Mouse (Mus musculus): Measurements from ENCODE around the gene Rbm17.

Rbm17 gene

DNA sequence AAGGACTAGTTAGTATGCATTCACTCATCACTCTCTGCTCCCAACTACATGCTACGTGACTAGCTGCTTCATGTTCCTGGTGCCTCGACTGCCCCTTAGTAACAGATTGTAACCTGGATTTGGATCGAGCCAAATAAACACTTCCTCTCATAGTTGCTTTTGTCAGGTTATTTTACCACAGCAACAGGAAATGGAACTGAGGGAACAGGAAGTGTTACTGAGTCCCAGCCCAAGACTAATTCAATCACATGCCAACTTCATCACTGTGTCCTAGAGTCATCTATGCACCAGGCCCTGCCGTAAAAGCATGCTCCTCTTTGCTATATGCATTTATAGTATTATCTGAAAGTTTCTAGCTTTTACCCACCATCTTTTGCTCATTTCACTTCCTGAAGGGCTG lies 16.0 kb downstream of the Rbm17 start:
- DNase-seq = no peak

DNA sequence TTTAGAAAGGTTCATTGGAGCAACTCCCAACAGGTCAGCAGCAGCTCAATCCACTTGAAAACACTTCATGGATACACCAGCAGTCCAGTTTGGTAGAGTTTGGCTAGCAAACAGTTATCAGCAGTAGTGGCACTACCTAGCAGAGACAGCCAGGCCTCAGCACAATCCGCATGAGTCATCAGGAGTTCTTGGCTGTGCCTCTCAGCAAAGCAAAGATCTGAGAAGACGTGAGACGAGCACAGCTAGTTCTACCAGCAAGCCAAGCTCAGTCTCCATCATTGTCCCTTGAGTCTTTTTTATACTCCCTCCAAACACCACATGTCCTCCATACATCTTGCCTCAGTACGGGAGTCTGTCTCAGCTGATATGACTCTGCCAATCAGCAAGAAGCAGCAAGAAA lies 24.6 kb downstream of the Rbm17 start:
- DNase-seq = no peak

- no peak for DNase-seq
These were observed 25.8 kb downstream of the Rbm17 start for GRCm38 (mm10) chr2:11578187-11578586.

DNA sequence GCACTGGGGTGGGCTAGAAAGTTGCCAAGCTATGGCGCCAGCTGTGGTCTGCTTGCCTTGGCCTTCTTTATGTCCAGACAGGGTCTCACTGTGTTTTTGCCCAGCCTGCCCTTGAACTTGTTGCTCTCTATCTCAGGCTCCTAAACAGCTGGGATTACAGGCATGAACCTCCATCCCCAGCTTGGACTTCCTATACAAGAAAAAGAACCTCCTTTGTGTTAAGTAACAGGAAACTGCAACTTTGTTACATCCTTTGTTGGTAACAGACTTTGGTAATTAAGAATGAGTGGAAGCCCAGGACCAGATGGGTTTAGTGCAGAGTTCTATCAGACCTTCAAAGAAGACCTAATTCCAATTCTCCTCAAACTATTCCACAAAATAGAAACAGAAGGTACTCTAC lies 30.3 kb downstream of the Rbm17 start:
- DNase-seq = no peak

- no peak for DNase-seq
These were observed 32.9 kb downstream of the Rbm17 start for GRCm38 (mm10) chr2:11571004-11571535.

DNA sequence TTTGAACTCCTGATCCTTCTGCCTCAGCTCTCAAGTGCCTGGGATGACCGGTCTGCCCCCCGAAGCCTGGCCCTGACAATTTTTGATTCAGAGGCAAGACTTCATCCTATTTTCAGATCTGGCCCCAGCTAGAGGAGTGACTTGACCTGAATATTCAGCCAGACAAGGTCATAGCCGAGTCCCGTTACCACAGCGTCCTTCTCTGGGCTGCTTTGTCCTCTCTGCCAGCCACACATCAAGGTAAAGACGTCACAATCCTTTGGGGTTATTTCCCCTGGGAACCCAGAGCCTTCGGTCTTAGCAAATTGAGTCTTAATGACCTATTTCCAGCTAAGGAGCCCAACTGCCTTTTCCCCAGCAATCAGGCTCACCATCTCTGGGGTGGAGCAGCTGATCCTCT lies 35.5 kb downstream of the Rbm17 start:
- DNase-seq = no peak

DNA sequence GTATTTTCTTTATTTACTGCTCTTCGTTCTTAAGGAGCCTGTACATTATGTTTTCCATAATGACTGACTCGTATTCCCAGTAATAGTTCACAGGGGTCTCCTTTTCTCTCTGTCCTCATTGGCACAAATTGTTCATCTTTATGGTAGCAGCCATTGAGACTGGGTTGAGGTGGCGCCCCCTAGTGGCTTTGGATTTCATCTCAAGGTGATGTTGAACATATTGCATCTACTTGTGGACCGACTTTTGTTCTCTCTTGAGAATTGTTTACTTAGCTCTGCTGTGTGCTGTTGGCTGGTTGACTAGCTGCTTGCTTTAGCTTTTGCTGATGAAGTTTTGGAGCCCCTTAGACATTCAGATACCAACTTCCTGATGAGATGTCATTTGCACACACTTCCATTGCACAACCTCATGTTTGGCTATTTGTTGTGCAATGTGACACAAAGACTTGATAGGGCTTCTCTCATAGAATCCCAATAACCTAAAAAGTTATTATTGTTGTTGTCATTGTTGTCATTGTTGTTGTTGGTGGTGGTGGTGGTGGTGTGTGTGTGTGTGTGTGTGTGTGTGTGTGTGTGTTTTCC lies 36.1 kb downstream of the Rbm17 start:
- peak; percentile 44 for DNase-seq

DNA sequence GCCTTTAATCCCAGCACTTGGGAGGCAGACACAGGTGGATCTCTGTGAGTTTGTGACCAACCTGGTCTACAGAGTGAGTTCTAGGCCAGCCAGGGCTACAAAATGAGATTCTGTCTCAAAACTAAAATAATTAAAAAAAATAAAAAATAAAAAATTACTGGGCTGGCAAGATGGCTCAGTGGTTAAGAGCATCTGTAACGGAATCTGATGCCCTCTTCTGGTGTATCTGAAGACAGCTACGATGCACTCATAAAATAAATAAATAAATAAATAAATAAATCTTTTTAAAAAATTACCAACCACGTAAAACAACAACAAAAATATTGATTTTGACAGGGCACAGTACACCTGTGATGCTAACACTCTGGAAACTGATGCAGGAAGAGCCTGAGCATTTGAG lies 37.1 kb downstream of the Rbm17 start:
- DNase-seq = no peak

GRCm38 (mm10) chr2:11566241-11566640 lies 37.7 kb downstream of the Rbm17 start:
- DNase-seq = no peak

GRCm38 (mm10) chr2:11564768-11565167 lies 39.2 kb downstream of the Rbm17 start:
- DNase-seq = no peak

DNA sequence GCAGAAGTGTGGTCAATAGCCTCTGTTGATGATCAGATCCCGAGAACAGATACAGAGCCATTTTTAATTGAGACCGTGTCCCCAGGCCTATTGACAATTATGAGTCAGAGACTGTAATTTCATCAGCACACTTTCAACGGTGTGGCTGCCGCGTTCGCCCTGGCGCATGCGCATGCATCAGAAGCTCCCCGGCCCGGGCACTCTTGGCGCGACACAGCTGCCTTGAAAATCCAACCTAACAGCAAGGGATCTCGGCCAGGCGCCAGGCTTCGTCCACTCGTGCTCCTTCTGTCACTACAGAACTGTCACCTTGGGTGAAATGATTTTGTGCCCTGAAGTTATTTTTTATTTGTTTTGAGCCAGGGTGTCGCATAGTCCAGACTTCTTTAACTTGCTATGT lies 40.7 kb downstream of the Rbm17 start:
- DNase-seq = no peak

DNA sequence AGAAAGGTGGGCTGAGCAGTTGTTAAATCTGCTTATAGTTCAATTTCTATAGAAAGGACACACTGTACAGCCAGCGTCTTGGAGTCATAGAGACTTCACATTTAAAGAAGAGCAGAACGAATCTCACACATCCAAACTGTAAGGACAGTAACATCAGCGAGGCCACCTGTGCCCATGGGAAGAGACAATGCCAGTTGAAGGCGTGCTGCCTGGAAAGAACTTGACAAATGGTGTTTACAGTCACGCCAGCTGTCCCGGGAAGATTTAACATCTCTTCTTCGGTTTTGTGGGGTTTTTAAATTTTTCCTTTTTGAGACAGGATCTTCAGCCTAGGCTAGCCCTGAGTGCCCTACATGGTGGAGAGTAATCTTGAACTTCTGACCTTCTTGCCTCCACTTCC lies 45.3 kb downstream of the Rbm17 start:
- no peak for DNase-seq

GRCm38 (mm10) chr2:11557244-11557643 lies 46.7 kb downstream of the Rbm17 start:
- no peak for DNase-seq

DNA sequence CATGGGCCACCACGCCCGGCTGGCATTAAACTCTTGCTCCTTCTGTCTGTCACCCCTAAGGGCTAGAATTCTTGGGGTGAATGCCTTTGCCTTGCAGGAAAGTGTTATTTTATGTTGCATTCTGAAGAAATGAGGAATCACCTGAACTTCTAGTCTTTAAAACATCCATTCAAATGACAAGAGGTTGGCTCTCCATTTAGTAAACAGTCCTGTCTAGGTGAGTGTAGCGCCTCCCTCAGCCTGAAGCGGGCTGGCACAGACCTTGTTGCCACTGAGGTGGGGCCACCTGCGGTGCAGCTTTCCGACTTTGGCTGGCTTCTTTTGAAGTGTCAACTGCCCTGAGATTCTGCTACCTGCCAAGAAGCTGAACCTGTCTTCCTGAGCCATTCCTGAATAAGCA lies 48.6 kb downstream of the Rbm17 start:
- DNase-seq = no peak

DNA sequence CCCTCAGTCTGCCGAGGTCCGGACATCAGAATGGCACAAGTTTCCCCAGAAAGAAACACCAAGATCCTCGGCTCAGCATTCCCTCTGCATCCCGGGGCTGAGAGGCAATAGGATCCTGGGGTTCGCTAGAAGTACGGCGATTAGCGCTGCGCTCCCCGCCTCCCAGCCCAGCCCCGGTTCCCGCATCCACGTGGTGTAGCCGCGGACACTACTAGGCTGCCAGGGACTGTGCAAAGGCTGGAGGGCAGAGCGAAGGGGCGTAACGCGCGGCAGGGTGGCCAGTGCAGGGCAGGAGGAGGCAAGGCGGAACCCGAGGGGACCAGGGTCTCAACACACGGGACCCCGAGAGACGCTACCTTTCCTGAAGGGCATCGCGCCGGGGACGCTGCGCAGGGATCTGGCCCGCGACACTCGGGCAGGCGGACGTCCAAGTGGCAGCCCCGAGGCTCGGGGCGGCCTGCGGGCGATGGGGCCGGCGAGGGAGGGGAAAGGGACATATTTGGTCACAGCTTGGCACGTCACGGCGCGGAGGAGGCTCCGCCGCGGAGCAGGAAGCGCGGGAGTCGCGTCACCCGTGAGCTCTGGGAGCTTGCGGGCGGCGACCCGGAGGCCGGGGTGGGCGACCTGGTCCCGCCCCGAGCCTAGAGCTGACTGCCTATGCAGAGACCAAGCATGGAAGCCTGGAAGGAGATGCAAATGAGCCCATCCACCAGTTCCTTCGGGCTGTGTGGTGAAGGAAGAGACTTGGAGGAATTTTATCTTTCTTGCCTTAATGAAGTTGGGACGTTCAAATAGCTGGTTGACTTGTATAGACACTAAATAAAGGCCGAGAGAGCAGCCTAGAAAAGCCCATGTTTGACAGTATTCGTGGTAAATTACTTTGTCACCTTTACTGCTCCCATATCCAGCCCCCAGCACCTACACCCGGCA lies 50.2 kb downstream of the Rbm17 start, which contains the start of gene Pfkfb3:
TSS of gene Pfkfb3 (minus strand) at position 607 of the 930 bp plus-strand sequence.
- peak; percentile 85 for DNase-seq

DNA sequence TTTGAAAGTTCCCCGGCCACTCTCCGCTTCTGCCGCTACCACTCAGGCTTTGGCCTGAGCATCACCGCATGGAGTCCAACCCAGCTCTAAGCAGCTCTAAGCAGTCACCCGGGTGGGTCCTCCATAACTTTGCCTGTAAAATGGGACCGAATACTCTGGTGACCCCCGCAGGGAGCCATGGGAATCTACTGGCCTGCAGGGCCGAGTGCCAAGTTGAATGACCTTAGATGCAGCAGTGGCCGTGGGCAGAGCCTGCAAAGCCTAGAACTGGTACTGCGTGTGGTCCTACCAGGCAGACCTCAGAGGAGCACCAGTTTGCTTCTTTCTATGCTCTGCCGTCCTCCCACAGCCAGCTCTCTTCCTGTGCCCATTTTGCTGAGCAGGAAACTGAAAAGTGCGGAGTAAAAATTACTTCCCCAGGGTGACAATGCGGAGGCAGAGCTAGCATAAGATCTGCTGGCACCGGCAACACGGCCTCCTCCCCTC lies 50.9 kb downstream of the Rbm17 start:
- peak; percentile 60 for DNase-seq

- DNase-seq = peak; percentile 72
These were observed 51.6 kb downstream of the Rbm17 start for GRCm38 (mm10) chr2:11552297-11552821.

DNA sequence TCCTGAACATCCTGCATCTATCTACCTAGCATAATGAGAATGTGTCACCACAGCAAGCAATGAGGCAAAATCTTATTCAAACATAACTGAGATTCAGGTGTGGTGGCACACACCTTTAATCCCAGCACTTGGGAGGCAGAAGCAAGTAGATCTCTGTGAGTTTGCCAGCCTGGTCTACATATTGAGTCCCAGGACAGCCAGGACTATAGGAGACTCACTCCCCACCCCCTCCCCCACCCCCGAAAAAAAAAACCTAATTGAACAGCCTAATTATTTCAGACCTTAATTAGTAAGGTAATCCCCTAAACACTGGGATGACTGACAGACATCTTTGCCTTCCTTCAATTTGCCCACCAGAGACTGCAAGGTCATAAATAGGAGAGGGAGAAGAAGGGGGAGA lies 52.2 kb downstream of the Rbm17 start:
- DNase-seq = no peak

- DNase-seq = no peak
These were observed 55.4 kb downstream of the Rbm17 start for GRCm38 (mm10) chr2:11548508-11548907.

GRCm38 (mm10) chr2:11547609-11548008 lies 56.3 kb downstream of the Rbm17 start:
- DNase-seq = peak; percentile 27

- DNase-seq = peak; percentile 75
These were observed 57.9 kb downstream of the Rbm17 start for GRCm38 (mm10) chr2:11546091-11546490.

DNA sequence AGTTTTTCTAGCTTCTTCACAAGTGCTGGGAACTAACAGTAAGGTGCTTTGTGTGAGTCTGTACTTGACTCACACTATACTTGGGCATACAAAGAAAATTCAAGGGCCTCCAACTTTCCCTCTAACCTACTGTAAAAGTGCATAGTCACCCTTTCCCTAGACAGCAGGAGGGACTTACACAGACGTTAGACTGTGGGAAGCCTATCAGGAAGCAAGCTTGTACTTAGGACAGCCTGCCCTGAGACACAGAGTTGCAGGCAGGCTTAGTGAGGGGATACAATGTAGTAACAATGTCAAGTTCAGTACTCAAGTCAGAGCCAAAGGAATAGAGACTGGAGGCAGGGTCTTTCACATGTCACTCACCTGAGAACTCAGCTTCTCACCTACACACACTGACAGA lies 58.6 kb downstream of the Rbm17 start:
- no peak for DNase-seq

DNA sequence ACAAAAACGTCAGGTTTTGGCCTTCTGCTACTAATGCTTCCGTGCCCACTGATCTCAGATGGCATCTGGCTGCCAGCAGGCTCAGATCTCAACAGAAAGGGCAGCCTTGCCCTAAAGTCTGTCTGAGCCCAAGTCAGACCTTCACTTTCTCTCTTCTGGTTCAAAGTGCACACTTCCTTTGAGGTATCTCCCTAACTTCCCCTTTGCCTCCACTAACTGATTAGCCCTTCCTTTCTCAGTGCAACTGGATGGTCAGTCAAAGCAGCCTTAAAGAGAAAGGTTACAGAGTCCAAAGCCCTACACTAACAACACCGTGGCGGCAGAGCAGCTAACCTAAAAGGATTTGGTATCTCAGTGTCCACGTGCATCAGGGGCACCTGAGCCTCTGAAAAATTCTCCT lies 59.6 kb downstream of the Rbm17 start:
- DNase-seq = no peak

DNA sequence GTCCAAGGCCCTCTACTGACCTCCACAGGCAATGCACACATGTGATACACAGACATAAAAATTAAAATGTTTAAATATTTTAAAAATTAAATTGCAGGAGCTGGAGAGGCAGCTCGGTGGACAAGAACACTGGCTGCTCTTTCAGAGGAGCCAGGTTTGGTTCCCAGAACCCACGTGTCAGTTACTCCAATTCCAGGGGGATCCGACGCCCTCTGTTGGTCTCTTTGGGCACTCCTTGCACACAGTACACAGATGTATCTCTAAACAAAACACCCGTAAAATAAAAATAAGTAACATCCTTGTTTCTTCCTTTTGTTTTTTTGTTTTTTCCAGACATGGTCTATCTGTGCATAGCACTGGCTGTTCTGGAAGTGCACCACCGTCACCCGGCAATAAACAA lies 60.8 kb downstream of the Rbm17 start:
- DNase-seq = no peak
